7 mouse cellular contexts compared by ENCODE assay signal in genomic region chr11:67965905-67966878, GRCm38 (mm10). TPM values are rescaled to one million over a fixed set of nuclear protein-coding genes. Genes with fewer than 3 reads are reported as not detected.
DNase-seq lines count a peak whose midpoint lies in the region; ATAC-seq lines count a peak whose summit lies in the region.

Gene Stx8, plus strand, starts transcription at chr11:67966193.

- H3K27me3 ChIP-seq in embryonic facial prominence, embryonic 10.5 days (replicated peaks; ENCODE audit: low read depth, poor library complexity, severe bottlenecking), result no peaks in the 10 kb centered on the region
- no peaks in the 10 kb centered on the region for H3K27me3 ChIP-seq in limb, embryonic 11.5 days (ENCODE audit: control insufficient read depth, insufficient read depth, low read length)
- no peaks in the 10 kb centered on the region for H3K27me3 ChIP-seq in midbrain, embryonic 14.5 days (ENCODE audit: control insufficient read depth, insufficient read depth, low read length)

- H3K9me3 ChIP-seq in embryonic facial prominence, embryonic 10.5 days, result no peaks in the 10 kb centered on the region
- H3K9me3 ChIP-seq in limb, embryonic 11.5 days (ENCODE audit: control insufficient read depth, low read length), result no peaks in the 10 kb centered on the region
- H3K9me3 ChIP-seq in midbrain, embryonic 14.5 days (ENCODE audit: control insufficient read depth, low read length), result no peaks in the 10 kb centered on the region

- H3K4me1 ChIP-seq in embryonic facial prominence, embryonic 10.5 days, result peaks cover 25% of the 10 kb centered on the region
- peaks cover 2% of the 10 kb centered on the region; the same call in 1 of the 2 replicates for H3K4me1 ChIP-seq in limb, embryonic 11.5 days (ENCODE audit: control insufficient read depth, insufficient read depth, low read length)
- peaks cover 20% of the 10 kb centered on the region; the same call in 1 of the 2 replicates for H3K4me1 ChIP-seq in midbrain, embryonic 14.5 days (ENCODE audit: control insufficient read depth, insufficient read depth, low read length)

- under 1% methylated on average over 28 of the region's 28 CpGs for WGBS in embryonic facial prominence, embryonic 10.5 days
- under 1% methylated on average over 28 of the region's 28 CpGs for WGBS in limb, embryonic 11.5 days
- under 1% methylated on average over 28 of the region's 28 CpGs for WGBS in midbrain, embryonic 14.5 days

- peak within 1 kb of the TSS; percentile 73 for H3K9ac ChIP-seq in limb, embryonic 11.5 days (ENCODE audit: low read length)
- H3K9ac ChIP-seq in midbrain, embryonic 14.5 days (replicated peaks; ENCODE audit: low read length), result peak within 1 kb of the TSS; percentile 70

- DNase-seq in adrenal gland, postnatal 10 days, result peak; percentile 98
- DNase-seq in embryonic facial prominence, embryonic 10.5 days (ENCODE audit: low spot score), result peak; percentile 93
- peak; percentile 99 for DNase-seq in heart, adult 11 months
- DNase-seq in kidney, adult 18-20 months, result peak; percentile 96
- peak; percentile 96 for DNase-seq in limb, embryonic 11.5 days (ENCODE audit: low spot score)
- peak; percentile 92 for DNase-seq in midbrain, embryonic 14.5 days
- DNase-seq in spleen, adult 18-20 months, result peak; percentile 80 to 95

- peaks cover 8% of the 10 kb centered on the region for H3K36me3 ChIP-seq in embryonic facial prominence, embryonic 10.5 days (replicated peaks)
- no peaks in the 10 kb centered on the region for H3K36me3 ChIP-seq in limb, embryonic 11.5 days (ENCODE audit: control insufficient read depth, insufficient read depth, low read length)
- peaks cover 11% of the 10 kb centered on the region; the same call in 1 of the 2 replicates for H3K36me3 ChIP-seq in midbrain, embryonic 14.5 days (ENCODE audit: control insufficient read depth, insufficient read depth, low read length)

- peak within 1 kb of the TSS; percentile 80 for H3K4me3 ChIP-seq in embryonic facial prominence, embryonic 10.5 days
- H3K4me3 ChIP-seq in limb, embryonic 11.5 days (ENCODE audit: low read depth, low read length), result peak within 1 kb of the TSS; percentile 84
- peak within 1 kb of the TSS; percentile 72 for H3K4me3 ChIP-seq in midbrain, embryonic 14.5 days (replicated peaks; ENCODE audit: low read depth, low read length)

- H3K4me2 ChIP-seq in limb, embryonic 11.5 days (ENCODE audit: low read depth, severe bottlenecking), result peak within 1 kb of the TSS; percentile 65
- H3K4me2 ChIP-seq in midbrain, embryonic 14.5 days (ENCODE audit: low read length), result peak within 1 kb of the TSS; percentile 79

- ATAC-seq in limb, embryonic 11.5 days (ENCODE audit: insufficient number of reproducible peaks, low FRiP score, low TSS enrichment, low read depth), result 0 out of 2 replicates have a peak, but pooled peaks have one; percentile 47
- ATAC-seq in midbrain, embryonic 14.5 days (ENCODE audit: low FRiP score, low TSS enrichment), result peak; percentile 71; the same call in 1 of the 2 replicates

- peak within 1 kb of the TSS; percentile 80 for H3K27ac ChIP-seq in embryonic facial prominence, embryonic 10.5 days (replicated peaks)
- H3K27ac ChIP-seq in limb, embryonic 11.5 days (replicated peaks; ENCODE audit: low read depth, low read length), result no peak within 1 kb of the TSS
- no peak within 1 kb of the TSS for H3K27ac ChIP-seq in midbrain, embryonic 14.5 days (replicated peaks; ENCODE audit: low read depth, low read length)

RNA-seq across cellular contexts. Expression of gene Stx8, which starts in this region (rescaled TPM):
- total RNA-seq in adrenal gland, postnatal 10 days (2021), result 10 to 100 TPM; 33.2 to 34.1 TPM
- polyA plus RNA-seq in embryonic facial prominence, embryonic 10.5 days (2016; fragmentation: Nextera tagmentation; extraction: Ambion mirVana), result 44.7 and 44.8 TPM in 2 replicates
- 49.8 and 53.4 TPM in 2 replicates for polyA plus RNA-seq in limb, embryonic 11.5 days (2014; fragmentation: Nextera tagmentation; extraction: Ambion mirVana)
- 64.2 and 66.3 TPM in 2 replicates for polyA plus RNA-seq in midbrain, embryonic 14.5 days (2014; fragmentation: Nextera tagmentation; extraction: Ambion mirVana)
